Mouse (Mus musculus): ENCODE data around the gene Mettl6. TPM values are rescaled to one million over a fixed set of nuclear protein-coding genes. Genes with fewer than 3 reads are reported as not detected.
A peak's percentile ranks its signal among the peaks of the same experiment; 100 is the strongest.

Mettl6 gene
- polyA plus RNA-seq, 1 experiment from 2014 or later: 43.7 TPM

- no peak overlapping the region for H3K4me3 ChIP-seq
- no peaks in the 10 kb centered on the region for H3K36me3 ChIP-seq
- no peaks in the 10 kb centered on the region for H3K9me3 ChIP-seq (replicated peaks)
- no peak overlapping the region for H3K4me2 ChIP-seq
- peaks cover 31% of the 10 kb centered on the region for H3K27me3 ChIP-seq (replicated peaks)
- no peak for ATAC-seq
- H3K9ac ChIP-seq: no peak overlapping the region
- H3K4me1 ChIP-seq: peaks cover 24% of the 10 kb centered on the region
- H3K27ac ChIP-seq: no peak overlapping the region
- WGBS (ENCODE audit: insufficient replicate concordance): 72% methylated on average over 11 of the region's 11 CpGs
These were observed 55.6 kb downstream of the Mettl6 start for GRCm38 (mm10) chr14:31439279-31439678.

GRCm38 (mm10) chr14:31437826-31438529 lies 56.9 kb downstream of the Mettl6 start:
- no peak for ATAC-seq
- Histone ChIP-seq H3K4me1 (peaks cover 29% of the 10 kb centered on the region), H3K36me3 (no peaks in the 10 kb centered on the region), H3K4me2 (no peak overlapping the region), H3K9ac (no peak overlapping the region), H3K4me3 (no peak overlapping the region), H3K27ac (no peak overlapping the region), H3K9me3 (replicated peaks) (no peaks in the 10 kb centered on the region), H3K27me3 (replicated peaks) (peaks cover 43% of the 10 kb centered on the region)
- 57% methylated on average over 8 of the region's 8 CpGs for WGBS (ENCODE audit: insufficient replicate concordance)

GRCm38 (mm10) chr14:31435930-31436693 lies 58.7 kb downstream of the Mettl6 start, which contains the start of gene Sh3bp5:
Sh3bp5 (minus strand) TSS chr14:31436078.
- Histone ChIP-seq H3K27ac (peak within 1 kb of the TSS; percentile 59), H3K4me3 (peak within 1 kb of the TSS; percentile 68), H3K4me1 (peaks cover 47% of the 10 kb centered on the region), H3K36me3 (no peaks in the 10 kb centered on the region), H3K9me3 (replicated peaks) (no peaks in the 10 kb centered on the region), H3K9ac (peak within 1 kb of the TSS; percentile 71), H3K27me3 (replicated peaks) (peaks cover 47% of the 10 kb centered on the region), H3K4me2 (peak within 1 kb of the TSS; percentile 93)
- ATAC-seq: peak; percentile 82
- WGBS (ENCODE audit: insufficient replicate concordance): 7% methylated on average over 49 of the region's 49 CpGs

GRCm38 (mm10) chr14:31435018-31435915 lies 59.6 kb downstream of the Mettl6 start:
- H3K27me3 ChIP-seq (replicated peaks): peaks cover 47% of the 10 kb centered on the region
- no peaks in the 10 kb centered on the region for H3K9me3 ChIP-seq (replicated peaks)
- peaks cover 47% of the 10 kb centered on the region for H3K4me1 ChIP-seq
- WGBS (ENCODE audit: insufficient replicate concordance): 6% methylated on average over 53 of the region's 53 CpGs
- no peaks in the 10 kb centered on the region for H3K36me3 ChIP-seq
- H3K4me3 ChIP-seq: peak overlapping the region; percentile 68
- ATAC-seq: peak; percentile 16; the same call in 1 of the 2 replicates
- H3K27ac ChIP-seq: peak overlapping the region; percentile 59
- peak overlapping the region; percentile 93 for H3K4me2 ChIP-seq
- peak overlapping the region; percentile 71 for H3K9ac ChIP-seq

GRCm38 (mm10) chr14:31434426-31434825 lies 60.4 kb downstream of the Mettl6 start:
- Histone ChIP-seq H3K27me3 (replicated peaks) (peaks cover 47% of the 10 kb centered on the region), H3K27ac (peak overlapping the region; percentile 66), H3K9me3 (replicated peaks) (no peaks in the 10 kb centered on the region), H3K4me3 (0 out of 2 replicates have a peak overlapping the region, but pooled peaks have one; percentile 68), H3K4me2 (peak overlapping the region; percentile 93), H3K9ac (no peak overlapping the region), H3K36me3 (no peaks in the 10 kb centered on the region), H3K4me1 (peaks cover 47% of the 10 kb centered on the region)
- ATAC-seq: no peak
- WGBS (ENCODE audit: insufficient replicate concordance): 52% methylated on average over 5 of the region's 5 CpGs

GRCm38 (mm10) chr14:31433851-31434360 lies 60.9 kb downstream of the Mettl6 start:
- Histone ChIP-seq H3K9me3 (replicated peaks) (no peaks in the 10 kb centered on the region), H3K27ac (peak overlapping the region; percentile 66), H3K4me2 (peak overlapping the region; percentile 93), H3K4me1 (peaks cover 51% of the 10 kb centered on the region), H3K27me3 (replicated peaks) (peaks cover 47% of the 10 kb centered on the region), H3K36me3 (no peaks in the 10 kb centered on the region), H3K9ac (no peak overlapping the region), H3K4me3 (0 out of 2 replicates have a peak overlapping the region, but pooled peaks have one; percentile 68)
- 0 out of 2 replicates have a peak, but pooled peaks have one; percentile 18 for ATAC-seq
- WGBS (ENCODE audit: insufficient replicate concordance): 57% methylated on average over 7 of the region's 7 CpGs

GRCm38 (mm10) chr14:31433126-31433525 lies 61.7 kb downstream of the Mettl6 start:
- no peak for ATAC-seq
- peak overlapping the region; percentile 66; the same call in 1 of the 2 replicates for H3K27ac ChIP-seq
- no peak overlapping the region for H3K4me3 ChIP-seq
- WGBS (ENCODE audit: insufficient replicate concordance): 28% methylated on average over 5 of the region's 5 CpGs
- peaks cover 47% of the 10 kb centered on the region for H3K27me3 ChIP-seq (replicated peaks)
- peak overlapping the region; percentile 93 for H3K4me2 ChIP-seq
- peaks cover 58% of the 10 kb centered on the region for H3K4me1 ChIP-seq
- H3K9ac ChIP-seq: no peak overlapping the region
- H3K9me3 ChIP-seq (replicated peaks): no peaks in the 10 kb centered on the region
- H3K36me3 ChIP-seq: no peaks in the 10 kb centered on the region

GRCm38 (mm10) chr14:31432424-31432823 lies 62.4 kb downstream of the Mettl6 start:
- Histone ChIP-seq H3K27ac (peak overlapping the region; percentile 37; the same call in 1 of the 2 replicates), H3K9me3 (replicated peaks) (no peaks in the 10 kb centered on the region), H3K36me3 (0 out of 2 replicates have a peak, but pooled peaks cover 4% of the 10 kb centered on the region), H3K4me2 (peak overlapping the region; percentile 93), H3K9ac (0 out of 2 replicates have a peak overlapping the region, but pooled peaks have one; percentile 39), H3K27me3 (replicated peaks) (peaks cover 47% of the 10 kb centered on the region), H3K4me1 (peaks cover 58% of the 10 kb centered on the region), H3K4me3 (peak overlapping the region; percentile 32)
- no peak for ATAC-seq
- WGBS (ENCODE audit: insufficient replicate concordance): 22% methylated on average over 4 of the region's 4 CpGs

GRCm38 (mm10) chr14:31431789-31432330 lies 63.0 kb downstream of the Mettl6 start:
- H3K4me1 ChIP-seq: peaks cover 53% of the 10 kb centered on the region
- H3K4me2 ChIP-seq: peak overlapping the region; percentile 93
- 20% methylated on average over 3 of the region's 3 CpGs for WGBS (ENCODE audit: insufficient replicate concordance)
- H3K9me3 ChIP-seq (replicated peaks): no peaks in the 10 kb centered on the region
- peak overlapping the region; percentile 39; the same call in 1 of the 2 replicates for H3K9ac ChIP-seq
- ATAC-seq: no peak
- peak overlapping the region; percentile 32 for H3K4me3 ChIP-seq
- no peak overlapping the region for H3K27ac ChIP-seq
- H3K36me3 ChIP-seq: peaks cover 9% of the 10 kb centered on the region
- peaks cover 41% of the 10 kb centered on the region for H3K27me3 ChIP-seq (replicated peaks)

- Histone ChIP-seq H3K36me3 (peaks cover 24% of the 10 kb centered on the region), H3K4me2 (no peak overlapping the region), H3K4me3 (no peak overlapping the region), H3K9ac (no peak overlapping the region), H3K9me3 (replicated peaks) (no peaks in the 10 kb centered on the region; the same call in 1 of the 2 replicates), H3K27me3 (replicated peaks) (peaks cover 14% of the 10 kb centered on the region), H3K4me1 (peaks cover 35% of the 10 kb centered on the region), H3K27ac (peak overlapping the region; percentile 33)
- ATAC-seq: no peak
- 63% methylated on average over 5 of the region's 5 CpGs for WGBS (ENCODE audit: insufficient replicate concordance)
These were observed 65.8 kb downstream of the Mettl6 start for GRCm38 (mm10) chr14:31429004-31429395.
